Mouse (Mus musculus): Measurements from ENCODE around the gene Axl. TPM values are rescaled to one million over a fixed set of nuclear protein-coding genes. Genes with fewer than 3 reads are reported as not detected.
A peak's percentile ranks its signal among the peaks of the same experiment; 100 is the strongest.

The Axl gene
- polyA plus RNA-seq (2015; fragmentation: Nextera tagmentation; extraction: Ambion mirVana), result 52.1 and 58.8 TPM in 2 replicates

DNA sequence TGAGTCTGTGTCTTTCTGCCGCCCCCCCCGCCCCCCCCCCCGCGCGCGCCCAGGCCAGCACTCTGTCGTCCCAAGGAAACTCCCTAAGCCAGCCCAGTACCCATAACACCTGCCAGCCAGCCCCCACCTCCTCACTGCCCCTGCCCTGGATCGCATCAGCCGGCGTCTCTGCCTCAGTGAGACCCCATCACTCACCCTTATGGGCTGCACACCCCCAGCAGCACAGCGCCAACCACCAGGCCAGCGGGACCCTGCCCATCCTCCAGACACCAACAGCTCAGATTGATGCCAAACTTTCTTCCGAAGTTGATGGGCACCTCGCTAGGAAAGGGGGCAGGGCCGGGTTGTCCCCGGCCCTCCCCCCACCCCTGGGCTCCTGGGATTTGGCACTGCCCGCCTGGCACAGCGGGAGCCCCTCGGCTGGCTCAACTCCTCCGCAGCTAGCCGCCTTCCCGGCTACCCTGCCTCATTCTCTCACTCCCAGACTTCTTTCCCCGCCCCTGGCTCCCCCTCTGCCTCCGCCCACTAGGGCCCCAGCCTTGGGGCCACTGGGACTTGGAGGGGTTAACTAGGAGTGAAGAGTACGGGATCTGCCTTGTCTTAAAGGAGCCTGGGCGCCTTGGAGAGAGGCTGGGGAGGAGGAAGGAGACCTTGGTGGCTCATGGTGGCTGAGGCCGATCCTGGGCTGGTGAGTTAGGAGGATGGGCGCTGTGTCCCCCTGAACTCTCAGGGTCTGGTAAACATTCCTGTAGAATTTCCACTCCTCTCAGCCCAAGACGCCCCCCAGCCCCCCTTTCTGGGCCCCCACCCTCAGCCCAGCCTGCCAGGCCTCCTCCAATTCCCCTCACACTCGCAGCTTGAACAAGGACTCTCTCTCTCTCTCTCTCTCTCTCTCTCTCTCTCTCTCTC is at the start of gene Axl:
Gene Axl, minus strand, starts transcription at position 486 of the 909 bp plus-strand sequence.
- Histone ChIP-seq H3K27ac (ENCODE audit: low read depth, low read length) (peak within 1 kb of the TSS; percentile 46; the same call in 1 of the 2 replicates), H3K9me3 (ENCODE audit: control insufficient read depth) (no peaks in the 10 kb centered on the region), H3K27me3 (replicated peaks; ENCODE audit: control insufficient read depth, insufficient read depth, low read length) (no peaks in the 10 kb centered on the region), H3K9ac (ENCODE audit: low read depth, low read length) (peak within 1 kb of the TSS; percentile 58), H3K4me1 (replicated peaks; ENCODE audit: control insufficient read depth, insufficient read depth, low read length) (0 out of 2 replicates have a peak, but pooled peaks cover 6% of the 10 kb centered on the region), H3K4me3 (ENCODE audit: low read depth, low read length) (peak within 1 kb of the TSS; percentile 58), H3K4me2 (replicated peaks; ENCODE audit: low read depth) (peak within 1 kb of the TSS; percentile 89), H3K36me3 (ENCODE audit: control insufficient read depth, insufficient read depth) (no peaks in the 10 kb centered on the region)
- under 1% methylated on average over 28 of the region's 30 CpGs for WGBS
- TF ChIP-seq CTCF (IDR thresholded peaks at IDR 0.05; ENCODE audit: low read depth), result no peak
- ATAC-seq, result peak; percentile 64

DNA sequence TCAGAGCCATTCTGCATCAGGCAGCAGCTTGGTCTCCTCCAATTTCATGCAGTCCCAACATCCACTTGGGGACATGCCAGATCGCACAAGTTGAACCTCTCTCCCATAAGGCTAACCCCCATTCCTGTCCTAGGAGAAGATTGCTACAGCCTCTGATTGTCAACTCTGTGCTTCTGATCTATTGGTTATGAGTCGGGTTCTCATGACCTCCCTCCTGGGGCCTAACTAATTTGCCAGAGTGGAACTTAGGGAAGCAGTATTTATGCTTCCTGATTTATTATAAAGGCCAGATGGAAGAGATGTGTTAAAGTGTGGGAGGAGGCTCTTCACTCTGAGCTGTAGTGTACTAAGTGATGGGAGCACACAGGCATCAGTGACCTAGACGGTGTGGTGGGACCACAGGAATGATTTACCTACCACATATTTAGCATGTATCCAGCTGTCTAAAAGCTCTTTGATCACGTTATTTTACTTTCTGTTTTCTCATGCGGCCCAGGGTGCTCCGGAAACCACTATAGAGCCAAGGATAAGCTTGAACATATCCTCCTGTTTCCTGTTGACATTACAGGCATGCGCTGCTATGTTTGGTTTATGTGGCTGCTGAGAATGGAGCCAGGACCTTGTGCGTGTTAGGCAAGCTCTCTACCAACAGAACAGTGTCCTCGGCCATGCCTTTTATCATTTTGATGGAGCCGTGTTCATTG is 46.8 kb upstream of the Axl start:
- H3K4me2 ChIP-seq (replicated peaks; ENCODE audit: low read depth), result no peak overlapping the region
- H3K27me3 ChIP-seq (replicated peaks; ENCODE audit: control insufficient read depth, insufficient read depth, low read length), result no peaks in the 10 kb centered on the region
- H3K27ac ChIP-seq (ENCODE audit: low read depth, low read length), result peak overlapping the region; percentile 35
- H3K4me3 ChIP-seq (ENCODE audit: low read depth, low read length), result no peak overlapping the region
- H3K9ac ChIP-seq (ENCODE audit: low read depth, low read length), result no peak overlapping the region
- no peaks in the 10 kb centered on the region for H3K36me3 ChIP-seq (ENCODE audit: control insufficient read depth, insufficient read depth)
- peak; percentile 39; the same call in 1 of the 2 replicates for ATAC-seq
- 60% methylated on average over 10 of the region's 10 CpGs for WGBS
- no peak for TF ChIP-seq CTCF (IDR thresholded peaks at IDR 0.05; ENCODE audit: low read depth)
- no peaks in the 10 kb centered on the region for H3K4me1 ChIP-seq (replicated peaks; ENCODE audit: control insufficient read depth, insufficient read depth, low read length)
- H3K9me3 ChIP-seq (ENCODE audit: control insufficient read depth), result no peaks in the 10 kb centered on the region

DNA sequence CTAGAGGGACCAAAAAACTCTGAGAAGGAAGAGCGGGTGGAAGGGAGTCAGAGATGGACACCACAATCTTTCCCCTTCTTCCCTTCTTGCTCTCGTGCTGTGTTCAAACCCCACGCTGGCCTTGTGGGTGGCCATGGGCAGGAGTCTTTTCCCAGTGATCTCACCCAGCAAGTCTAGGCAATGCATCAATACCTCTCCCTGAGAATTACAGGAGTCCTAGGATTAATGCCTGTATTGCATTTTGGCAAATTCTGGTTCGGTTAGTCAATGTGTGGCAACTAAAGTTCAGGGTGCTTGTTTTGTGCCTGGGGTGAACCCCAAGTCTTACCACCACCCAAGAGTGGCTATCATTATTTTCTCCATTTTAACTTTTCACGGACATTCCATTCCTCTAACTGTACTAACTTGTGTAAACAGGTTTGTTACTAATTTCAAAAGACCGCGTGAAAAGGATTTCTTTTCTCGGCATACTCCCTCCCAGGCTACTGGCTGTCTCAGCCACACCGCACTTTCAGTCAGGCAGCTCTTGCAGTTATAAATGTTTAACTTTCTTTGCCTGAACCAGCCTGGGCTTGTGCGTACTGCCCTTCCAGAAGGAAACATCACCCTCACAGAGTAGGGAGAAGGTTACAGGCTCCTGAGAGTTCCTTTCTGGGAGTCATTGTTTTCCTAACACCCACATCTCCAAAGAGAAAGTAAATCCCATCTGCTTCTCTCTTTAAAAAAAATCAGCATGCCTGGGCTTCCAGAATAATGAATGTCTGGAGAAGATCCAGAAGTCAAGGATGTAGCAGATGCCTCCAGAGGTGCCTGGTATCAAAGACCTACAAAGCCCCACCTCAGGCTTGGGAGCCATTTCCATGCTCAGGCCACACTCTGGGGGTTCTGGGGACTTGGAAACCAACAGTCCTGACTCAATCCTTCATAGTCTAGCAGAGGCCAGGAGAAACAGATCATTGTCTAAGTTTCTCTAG is 43.3 kb upstream of the Axl start:
- Histone ChIP-seq H3K4me2 (replicated peaks; ENCODE audit: low read depth) (peak overlapping the region; percentile 18; the same call in 1 of the 2 replicates), H3K4me1 (replicated peaks; ENCODE audit: control insufficient read depth, insufficient read depth, low read length) (no peaks in the 10 kb centered on the region), H3K27ac (ENCODE audit: low read depth, low read length) (peak overlapping the region; percentile 41; the same call in 1 of the 2 replicates), H3K36me3 (ENCODE audit: control insufficient read depth, insufficient read depth) (no peaks in the 10 kb centered on the region), H3K27me3 (replicated peaks; ENCODE audit: control insufficient read depth, insufficient read depth, low read length) (no peaks in the 10 kb centered on the region), H3K9me3 (ENCODE audit: control insufficient read depth) (no peaks in the 10 kb centered on the region), H3K9ac (ENCODE audit: low read depth, low read length) (no peak overlapping the region), H3K4me3 (ENCODE audit: low read depth, low read length) (no peak overlapping the region)
- no peak for TF ChIP-seq CTCF (IDR thresholded peaks at IDR 0.05; ENCODE audit: low read depth)
- 41% methylated on average over 10 of the region's 10 CpGs for WGBS
- peak; percentile 67 for ATAC-seq

DNA sequence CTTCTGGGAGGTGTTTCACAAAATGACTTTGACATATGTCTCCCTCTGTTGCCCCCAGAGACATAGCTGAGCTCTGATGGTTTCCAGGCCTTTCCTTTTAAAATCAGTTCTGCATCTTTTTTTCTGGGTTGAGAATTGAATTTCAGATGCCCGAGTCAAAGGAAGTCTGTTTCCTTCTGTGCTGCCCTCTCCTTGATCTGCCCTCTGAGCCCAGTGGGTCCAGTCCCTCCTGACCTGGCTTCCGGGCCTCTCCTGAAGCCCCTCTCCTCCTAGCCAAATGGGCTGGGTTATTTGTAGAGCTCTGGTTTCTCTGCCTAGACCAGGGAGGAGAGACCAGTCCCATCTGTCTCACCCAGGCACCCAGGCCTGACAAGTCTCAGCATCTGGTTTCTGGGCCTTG is 41.7 kb upstream of the Axl start:
- no peak overlapping the region for H3K27ac ChIP-seq (ENCODE audit: low read depth, low read length)

DNA sequence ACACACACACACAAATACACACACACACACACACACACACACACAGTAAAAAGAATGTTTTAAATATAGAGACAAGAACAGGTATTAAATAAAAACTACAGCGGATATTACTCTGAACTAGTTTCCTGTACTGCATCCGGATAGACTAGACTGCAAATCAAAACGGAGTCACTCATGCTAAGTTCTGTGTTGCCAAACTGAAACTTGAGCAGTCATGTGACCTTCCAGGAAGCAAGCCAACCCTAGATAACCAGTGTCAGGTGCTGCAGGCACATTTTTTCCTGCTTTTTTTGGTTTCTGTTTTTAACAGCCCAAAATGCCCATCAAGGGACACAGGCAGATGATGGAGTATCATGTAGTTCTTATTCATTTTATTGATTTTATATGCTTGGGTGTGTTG is 38.7 kb upstream of the Axl start:
- no peak for ATAC-seq
- no peak for TF ChIP-seq CTCF (IDR thresholded peaks at IDR 0.05; ENCODE audit: low read depth)

More for the DNA sequence above, 41.7 kb upstream of the Axl start:
- Histone ChIP-seq H3K4me3 (ENCODE audit: low read depth, low read length) (no peak overlapping the region), H3K27me3 (replicated peaks; ENCODE audit: control insufficient read depth, insufficient read depth, low read length) (no peaks in the 10 kb centered on the region), H3K4me1 (replicated peaks; ENCODE audit: control insufficient read depth, insufficient read depth, low read length) (no peaks in the 10 kb centered on the region), H3K36me3 (ENCODE audit: control insufficient read depth, insufficient read depth) (no peaks in the 10 kb centered on the region), H3K9me3 (ENCODE audit: control insufficient read depth) (no peaks in the 10 kb centered on the region), H3K4me2 (replicated peaks; ENCODE audit: low read depth) (no peak overlapping the region), H3K9ac (ENCODE audit: low read depth, low read length) (no peak overlapping the region)
- no peak for ATAC-seq
- 60% methylated on average over 2 of the region's 2 CpGs for WGBS
- no peak for TF ChIP-seq CTCF (IDR thresholded peaks at IDR 0.05; ENCODE audit: low read depth)

More for the DNA sequence above, 38.7 kb upstream of the Axl start:
- H3K4me3 ChIP-seq (ENCODE audit: low read depth, low read length), result no peak overlapping the region
- no peak overlapping the region for H3K27ac ChIP-seq (ENCODE audit: low read depth, low read length)
- no peaks in the 10 kb centered on the region for H3K4me1 ChIP-seq (replicated peaks; ENCODE audit: control insufficient read depth, insufficient read depth, low read length)
- H3K27me3 ChIP-seq (replicated peaks; ENCODE audit: control insufficient read depth, insufficient read depth, low read length), result no peaks in the 10 kb centered on the region
- H3K9me3 ChIP-seq (ENCODE audit: control insufficient read depth), result no peaks in the 10 kb centered on the region
- H3K4me2 ChIP-seq (replicated peaks; ENCODE audit: low read depth), result no peak overlapping the region
- no peak overlapping the region for H3K9ac ChIP-seq (ENCODE audit: low read depth, low read length)
- no peaks in the 10 kb centered on the region for H3K36me3 ChIP-seq (ENCODE audit: control insufficient read depth, insufficient read depth)
- 24% methylated on average over 3 of the region's 3 CpGs for WGBS

Measured in intestine, postnatal 0 days (tissue).